Mouse (Mus musculus): Measurements from ENCODE around the gene Fgfr2.

The Fgfr2 gene

DNA sequence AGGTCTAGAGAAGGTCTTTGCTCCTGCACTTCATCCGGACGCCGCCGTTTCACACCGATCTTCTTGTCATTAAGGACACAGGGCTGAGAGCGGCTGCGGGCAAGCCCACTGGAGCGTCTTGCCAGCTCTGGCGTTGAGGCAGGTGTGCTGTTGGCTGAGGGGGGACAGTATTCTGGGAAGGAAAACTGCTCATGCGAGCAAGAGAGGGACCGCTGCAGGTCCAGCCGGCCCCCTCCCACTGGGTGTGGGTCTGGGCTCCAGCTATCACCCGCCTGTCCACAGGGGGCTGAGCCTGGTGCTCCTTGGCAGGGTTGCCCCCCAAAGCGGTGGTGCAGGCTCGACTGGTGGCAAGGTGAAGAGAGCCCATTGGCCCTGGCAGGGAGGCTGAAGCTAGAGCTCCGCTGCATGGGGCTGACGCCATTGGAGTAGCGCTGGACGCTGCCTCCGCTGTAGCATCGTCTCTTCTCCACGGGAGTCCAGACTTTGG lies 363.7 kb downstream of the Fgfr2 start:
- in situ Hi-C loops (cut with MboI; ENCODE audit: unreplicated experiment in 2 of 2): loop anchor here (25.0 kb wide), 2 partner anchors 228 to 878 kb away; partner anchors contain the start of gene Edrf1 (in 1 of the 2)

DNA sequence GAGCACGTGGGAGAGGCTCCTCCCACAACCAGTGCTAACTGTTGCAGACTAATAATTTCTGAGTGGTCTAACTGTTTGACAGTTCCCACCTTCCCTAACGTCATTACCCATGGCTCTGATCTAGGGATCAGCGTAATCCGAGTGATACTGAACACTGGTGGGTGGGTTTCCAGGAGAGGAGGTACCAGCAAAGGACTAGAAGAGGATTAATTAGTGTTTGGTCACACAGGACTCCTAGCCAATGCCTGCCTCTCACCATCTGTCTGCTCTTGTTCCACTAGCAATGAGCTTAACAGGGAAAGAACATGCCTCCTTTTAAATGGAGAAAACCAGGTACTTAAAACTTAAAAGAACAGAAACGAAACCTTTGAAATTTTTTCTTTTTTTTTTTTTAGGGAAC lies 364.3 kb downstream of the Fgfr2 start:
- in situ Hi-C loops (cut with MboI; ENCODE audit: unreplicated experiment in 2 of 2): loop anchor here (25.0 kb wide), 2 partner anchors 228 to 878 kb away; partner anchors contain the start of gene Edrf1 (in 1 of the 2)

DNA sequence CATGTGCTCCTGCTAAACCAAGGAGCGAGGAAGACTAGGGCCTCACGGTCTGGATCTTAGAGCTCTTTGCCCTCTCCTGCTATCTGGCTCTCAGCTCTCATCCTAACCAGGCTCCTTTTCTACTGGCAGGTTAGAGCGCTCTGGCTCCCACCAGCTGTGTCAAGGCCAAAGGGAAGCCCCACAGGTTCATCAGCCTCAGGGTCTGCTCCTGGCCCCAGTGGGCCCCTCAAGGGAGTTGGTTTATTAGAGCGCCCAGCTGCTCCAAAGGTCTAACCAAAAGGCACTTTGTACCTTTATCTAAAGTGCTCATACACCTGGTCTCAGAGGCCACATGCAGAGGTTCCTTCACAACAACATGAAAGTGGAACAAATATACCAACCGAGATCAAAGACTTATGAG lies 366.8 kb downstream of the Fgfr2 start:
- in situ Hi-C loops (cut with MboI; ENCODE audit: unreplicated experiment in 2 of 2): loop anchor here (25.0 kb wide), 2 partner anchors 231 to 881 kb away; partner anchors contain the start of gene Edrf1 (in 1 of the 2)

DNA sequence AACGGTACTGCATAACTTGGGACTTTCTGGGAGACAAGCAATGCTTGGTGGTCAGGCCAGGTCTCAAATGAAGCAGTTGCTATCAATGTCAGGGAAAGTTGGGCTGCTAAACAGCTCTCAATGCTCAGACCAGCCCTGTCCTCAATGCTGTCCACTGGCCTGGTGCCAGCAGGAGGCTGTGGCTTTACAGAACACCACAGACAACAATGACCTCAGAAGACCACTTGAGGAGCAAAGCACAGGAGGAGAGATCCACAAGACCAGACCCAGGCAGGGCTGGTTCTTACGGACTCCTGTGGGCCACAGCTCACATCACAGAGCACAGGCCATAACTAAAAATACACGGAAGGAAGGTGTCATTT lies 368.8 kb downstream of the Fgfr2 start:
- in situ Hi-C loops (cut with MboI; ENCODE audit: unreplicated experiment in 2 of 2): loop anchor here (25.0 kb wide), 2 partner anchors 233 to 883 kb away; partner anchors contain the start of gene Edrf1 (in 1 of the 2)

DNA sequence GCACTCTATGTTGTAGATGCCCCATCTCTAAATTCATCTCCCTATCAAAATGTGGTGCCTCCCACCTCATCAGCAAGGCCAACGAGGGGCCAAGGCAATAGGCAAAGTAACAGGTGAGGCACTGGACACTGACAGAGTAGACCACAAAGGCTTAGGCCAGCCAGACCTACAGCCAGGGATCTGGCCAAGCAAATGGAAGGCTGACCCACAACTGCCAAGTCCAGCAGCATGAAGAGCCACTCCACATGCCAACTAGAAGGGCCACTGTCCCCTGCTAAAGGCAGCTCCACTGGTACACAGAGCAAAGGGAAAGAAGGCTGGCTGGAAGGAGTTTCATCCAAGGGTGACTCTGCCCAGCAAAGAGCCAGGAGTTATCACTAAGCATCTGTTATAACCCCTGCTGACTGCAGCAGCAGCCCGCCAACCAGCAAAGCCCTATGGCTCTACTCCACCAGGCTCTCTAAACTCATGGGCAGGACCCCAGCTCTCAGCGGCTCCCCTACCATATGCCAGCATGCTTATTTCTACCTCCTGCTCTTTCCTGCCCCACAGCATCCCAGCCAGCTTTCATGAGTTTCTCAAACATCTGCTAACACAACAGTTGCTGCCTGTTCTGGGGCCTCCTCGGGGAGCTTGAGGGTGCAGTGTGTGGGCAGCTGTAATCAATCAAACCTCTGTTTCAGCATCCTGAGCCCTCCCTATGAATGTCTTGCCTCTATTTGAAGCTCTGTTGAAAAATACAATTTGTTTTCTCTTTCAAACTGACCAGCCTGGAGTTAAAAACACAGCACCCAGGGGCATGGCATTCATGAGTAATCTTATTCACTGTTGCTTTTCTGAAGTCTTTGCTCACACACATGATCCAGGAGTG lies 369.4 kb downstream of the Fgfr2 start:
- in situ Hi-C loops (cut with MboI; ENCODE audit: unreplicated experiment in 2 of 2): loop anchor here (25.0 kb wide), 2 partner anchors 234 to 884 kb away; partner anchors contain the start of gene Edrf1 (in 1 of the 2)

DNA sequence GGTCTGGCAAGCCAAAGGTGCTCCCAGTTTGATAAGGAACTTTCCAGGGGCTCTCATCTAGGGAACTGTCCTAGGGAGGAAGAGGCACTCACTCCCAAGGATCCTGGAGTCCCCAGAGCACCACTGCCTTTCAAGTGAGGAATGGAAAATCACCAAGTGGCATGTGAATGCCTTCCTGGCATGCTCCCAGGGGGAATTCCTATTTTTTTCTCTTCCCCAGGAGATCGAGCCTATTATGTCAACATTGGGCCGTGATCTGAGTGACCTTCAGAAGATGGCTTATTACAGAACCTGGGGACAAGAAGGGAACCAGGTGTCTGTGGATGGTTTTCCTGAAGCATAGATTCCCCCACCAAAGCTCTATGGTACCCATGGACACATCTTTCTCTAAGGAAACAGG lies 371.4 kb downstream of the Fgfr2 start:
- in situ Hi-C loops (cut with MboI; ENCODE audit: unreplicated experiment in 2 of 2): loop anchor here (25.0 kb wide), 2 partner anchors 236 to 886 kb away; partner anchors contain the start of gene Edrf1 (in 1 of the 2)

DNA sequence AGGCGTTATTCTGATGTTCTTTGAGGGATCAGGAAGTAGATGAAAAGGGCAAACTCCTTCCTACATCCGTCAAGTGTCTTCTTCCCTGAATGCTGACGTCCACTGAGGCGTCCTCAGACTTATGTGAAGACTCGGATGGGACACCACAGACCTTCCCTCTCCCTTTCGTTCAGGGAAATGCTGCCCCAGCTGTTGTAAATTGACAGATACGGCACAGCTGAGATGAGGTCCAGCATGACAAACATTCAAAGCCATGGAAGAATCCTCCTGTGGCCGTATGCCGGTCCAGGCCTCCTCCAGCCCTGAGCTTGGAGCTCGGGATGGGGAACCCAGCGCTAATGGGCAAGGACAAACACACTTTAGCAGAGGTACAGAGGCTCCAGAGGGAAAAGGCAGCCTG lies 373.6 kb downstream of the Fgfr2 start:
- in situ Hi-C loops (cut with MboI; ENCODE audit: unreplicated experiment in 2 of 2): loop anchor here in 1 of 2 experiments (5.0 kb wide), 1 partner anchor 58 kb away; no protein-coding TSS in a partner anchor

DNA sequence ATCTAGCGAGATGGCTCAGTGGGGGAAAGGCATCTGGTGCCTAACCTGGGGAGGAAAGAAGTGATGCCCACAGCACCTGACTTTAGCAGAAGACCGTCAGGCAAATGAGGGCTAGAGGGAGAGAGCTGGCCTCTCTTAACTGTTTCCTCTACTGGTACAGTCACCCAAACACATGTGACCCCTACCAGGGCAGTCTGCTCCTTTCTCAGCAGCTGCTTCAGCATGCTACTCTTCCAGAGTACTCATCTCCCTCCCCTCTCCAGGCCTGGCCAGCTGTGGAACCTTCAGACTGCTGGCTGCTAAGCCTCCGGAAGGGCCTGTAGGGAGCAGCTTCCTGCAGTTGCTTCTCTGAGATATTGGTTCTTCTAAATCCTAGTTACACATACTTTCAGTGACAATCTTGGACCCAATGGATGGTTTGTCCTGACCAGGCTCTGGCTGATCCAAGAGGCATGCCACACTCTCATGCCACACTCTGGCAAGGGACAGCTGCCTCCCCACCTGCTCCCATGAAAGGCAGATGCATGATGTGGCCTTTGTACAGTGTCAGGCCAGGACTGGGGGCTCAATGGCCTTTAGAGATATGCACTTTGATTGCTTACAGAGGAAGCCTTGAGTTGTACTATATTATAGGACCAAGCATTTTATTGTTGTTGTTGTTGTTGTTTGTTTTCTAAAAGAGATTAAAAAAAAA lies 374.9 kb downstream of the Fgfr2 start:
- in situ Hi-C loops (cut with MboI; ENCODE audit: unreplicated experiment in 2 of 2): loop anchor here in 1 of 2 experiments (5.0 kb wide), 1 partner anchor 59 kb away; no protein-coding TSS in a partner anchor

DNA sequence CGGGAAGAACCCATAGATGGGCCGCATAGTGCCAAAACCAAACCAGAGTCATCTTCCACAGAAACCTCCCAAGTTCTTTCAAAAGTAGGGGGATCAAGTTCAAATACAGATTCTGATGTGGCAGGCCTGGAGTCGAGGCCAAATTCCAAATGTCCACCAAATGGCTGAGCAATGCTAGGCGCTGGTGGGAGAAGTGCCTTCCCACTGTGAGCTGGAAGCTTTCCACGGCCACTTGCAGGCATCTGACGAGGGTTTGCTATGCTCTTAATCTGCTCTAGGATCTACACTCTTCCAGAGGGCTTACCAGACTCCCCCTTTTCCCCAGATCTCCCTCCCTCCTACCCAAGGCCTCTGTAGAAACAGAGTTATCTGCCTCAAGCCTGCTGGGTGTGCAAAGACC lies 376.1 kb downstream of the Fgfr2 start:
- in situ Hi-C loops (cut with MboI; ENCODE audit: unreplicated experiment in 2 of 2): loop anchor here in 1 of 2 experiments (5.0 kb wide), 1 partner anchor 60 kb away; no protein-coding TSS in a partner anchor

DNA sequence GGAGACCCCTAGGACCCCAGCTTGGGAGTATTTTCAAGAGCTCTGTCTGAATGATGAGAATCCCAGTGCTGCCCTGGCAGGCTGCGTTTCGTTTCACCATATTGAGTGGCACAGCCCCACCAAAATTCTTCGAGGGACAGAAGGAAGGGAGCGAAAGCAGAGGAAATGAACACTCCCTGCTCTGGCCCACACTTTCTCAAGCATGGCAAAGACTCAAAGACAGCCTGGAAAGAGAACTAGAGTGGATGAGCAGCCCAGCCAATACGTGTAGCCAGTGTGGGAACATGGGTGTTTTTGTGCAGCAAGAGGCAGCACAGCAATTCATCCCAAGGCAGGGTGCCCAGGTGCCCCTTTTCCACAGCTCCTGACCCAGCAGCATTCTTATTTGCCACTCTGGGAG lies 380.2 kb downstream of the Fgfr2 start:
- in situ Hi-C loops (cut with MboI; ENCODE audit: unreplicated experiment in 2 of 2): no loop called here

DNA sequence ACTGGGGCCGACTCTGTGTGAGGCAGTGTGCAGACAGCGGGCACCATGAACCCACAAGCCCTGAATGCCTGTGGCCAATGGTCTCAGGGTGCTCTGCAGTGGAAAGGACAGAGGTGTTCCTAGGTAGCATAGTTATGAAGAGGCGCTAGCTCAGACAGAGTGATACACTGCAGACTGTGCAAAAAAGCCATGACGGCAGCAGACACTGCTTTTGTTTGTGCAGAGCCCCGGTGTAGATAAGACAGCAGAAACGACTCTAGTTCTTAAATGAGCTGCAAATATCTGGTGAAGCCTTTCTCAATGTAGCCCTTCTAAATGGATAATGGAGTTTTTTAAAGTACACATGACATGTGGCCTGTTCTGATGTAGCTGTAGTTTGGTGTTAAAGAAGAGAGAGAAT lies 383.3 kb downstream of the Fgfr2 start:
- in situ Hi-C loops (cut with MboI; ENCODE audit: unreplicated experiment in 2 of 2): loop anchor here (5.0 to 10.0 kb wide), 2 partner anchors 43 to 65 kb away; no protein-coding TSS in a partner anchor

DNA sequence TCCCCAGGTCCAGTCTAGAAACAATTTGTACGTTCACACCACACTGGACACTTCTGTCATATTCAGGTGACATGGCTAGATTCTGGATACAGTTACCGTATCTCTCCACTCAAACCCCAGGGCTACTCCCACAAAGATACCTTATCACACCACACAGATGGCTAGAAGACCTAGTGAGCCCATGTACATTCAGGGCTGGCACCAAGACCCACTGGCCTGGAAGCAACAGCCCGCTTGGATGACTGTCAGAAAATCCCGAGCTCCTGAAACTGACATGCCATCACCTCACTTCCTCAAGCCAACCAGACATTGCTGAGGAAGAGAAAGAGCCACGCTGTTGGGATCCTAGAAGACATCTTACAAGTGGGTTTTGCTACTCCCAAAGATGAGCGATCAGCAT lies 384.3 kb downstream of the Fgfr2 start:
- in situ Hi-C loops (cut with MboI; ENCODE audit: unreplicated experiment in 2 of 2): loop anchor here (5.0 to 10.0 kb wide), 2 partner anchors 42 to 64 kb away; no protein-coding TSS in a partner anchor

DNA sequence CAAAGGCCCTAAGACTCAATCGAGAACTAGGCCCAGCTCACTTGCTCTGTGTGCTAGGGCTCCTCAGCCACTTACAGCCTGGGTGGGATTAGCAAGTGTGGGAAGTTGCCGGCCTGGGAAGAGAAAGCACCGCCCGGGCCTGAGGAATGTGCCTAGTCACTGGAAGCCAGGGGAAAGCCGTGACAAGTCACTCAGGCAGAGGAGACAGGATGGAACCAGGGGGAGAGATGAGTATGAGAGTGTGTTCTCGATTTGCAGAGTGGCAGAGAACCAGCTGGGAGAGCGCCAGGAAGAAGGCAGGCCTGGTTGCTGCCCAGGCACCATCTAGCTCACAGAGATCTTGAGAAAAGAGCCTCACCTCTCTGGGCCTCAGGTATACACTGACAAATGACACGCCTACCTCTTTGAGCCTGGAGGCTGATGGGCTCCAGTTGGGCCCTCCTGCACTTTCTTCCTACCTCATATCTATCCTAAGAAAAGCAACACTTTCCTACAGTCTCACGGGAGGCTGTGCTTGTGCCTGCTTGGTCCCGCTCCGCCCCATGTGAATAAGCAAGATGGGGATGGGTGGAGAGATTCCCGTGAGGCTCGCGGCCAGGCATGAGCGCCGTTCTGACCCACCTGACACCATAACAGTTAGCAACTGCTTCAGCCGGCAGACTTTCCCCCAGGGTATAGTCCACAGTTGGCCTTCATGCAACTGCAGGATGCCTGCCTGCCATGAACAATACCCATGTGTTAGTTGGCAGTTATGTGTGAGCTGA lies 386.9 kb downstream of the Fgfr2 start:
- in situ Hi-C loops (cut with MboI; ENCODE audit: unreplicated experiment in 2 of 2): loop anchor here (5.0 to 10.0 kb wide), 2 partner anchors 39 to 61 kb away; no protein-coding TSS in a partner anchor

DNA sequence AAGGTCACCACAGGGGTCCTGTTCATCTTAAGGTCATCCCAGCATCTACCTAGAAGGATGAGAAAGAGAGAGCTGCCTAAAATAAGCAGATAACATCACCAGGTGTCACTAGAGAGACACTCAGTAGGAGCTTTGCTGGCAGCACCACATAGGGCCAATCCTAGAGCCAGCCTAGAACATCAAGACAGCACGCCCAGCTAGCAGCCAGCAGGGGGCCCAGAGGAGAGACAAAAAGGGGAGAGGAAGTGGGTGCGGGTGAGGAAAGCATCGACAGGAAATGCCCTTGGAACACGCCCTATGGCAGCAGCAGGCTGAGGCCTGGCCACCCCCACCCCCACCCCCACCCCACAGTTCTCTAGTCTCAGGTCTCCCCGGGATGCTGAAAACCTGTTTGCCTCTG lies 388.0 kb downstream of the Fgfr2 start:
- in situ Hi-C loops (cut with MboI; ENCODE audit: unreplicated experiment in 2 of 2): loop anchor here (5.0 to 10.0 kb wide), 2 partner anchors 38 to 60 kb away; no protein-coding TSS in a partner anchor

DNA sequence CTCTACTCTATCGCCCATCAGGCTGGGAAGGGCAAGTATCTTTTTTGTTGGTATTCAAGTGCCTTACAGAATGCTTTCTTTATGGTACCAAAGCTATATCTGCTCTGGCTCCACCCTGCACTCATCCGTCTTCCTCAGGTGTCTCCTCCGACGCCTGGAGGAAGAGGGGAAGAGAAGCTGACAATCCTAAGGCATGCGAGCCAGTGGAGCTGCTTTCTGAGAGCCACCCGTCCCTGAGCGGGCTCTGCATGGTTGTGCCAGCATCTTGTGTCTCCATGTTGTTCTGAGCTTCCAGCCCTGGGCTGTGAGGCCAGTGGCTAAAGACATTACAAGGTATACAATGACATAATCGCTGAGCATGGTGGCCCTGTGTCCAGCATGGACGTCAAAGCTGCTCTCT lies 388.9 kb downstream of the Fgfr2 start:
- in situ Hi-C loops (cut with MboI; ENCODE audit: unreplicated experiment in 2 of 2): loop anchor here in 1 of 2 experiments (10.0 kb wide), 1 partner anchor 59 kb away; no protein-coding TSS in a partner anchor

DNA sequence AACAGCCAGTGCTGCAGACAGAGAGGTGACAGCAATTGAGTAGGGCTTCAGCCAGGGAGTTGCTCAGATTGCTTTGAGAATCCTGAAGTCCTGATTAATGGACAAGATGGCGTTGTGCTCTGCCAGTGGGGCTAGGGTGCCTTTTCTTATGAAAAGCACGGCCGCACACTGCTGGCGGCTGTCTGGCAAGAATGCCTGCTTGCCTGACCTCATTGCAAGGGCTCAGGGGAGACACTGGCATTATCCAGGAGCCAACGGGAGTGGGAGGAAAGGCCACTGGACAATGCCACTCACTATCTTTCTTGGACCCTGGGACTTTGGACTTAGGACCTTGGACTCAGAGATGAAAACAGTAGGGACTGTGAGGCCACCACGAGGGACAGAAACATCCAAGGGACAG lies 389.6 kb downstream of the Fgfr2 start:
- in situ Hi-C loops (cut with MboI; ENCODE audit: unreplicated experiment in 2 of 2): loop anchor here in 1 of 2 experiments (10.0 kb wide), 1 partner anchor 59 kb away; no protein-coding TSS in a partner anchor

DNA sequence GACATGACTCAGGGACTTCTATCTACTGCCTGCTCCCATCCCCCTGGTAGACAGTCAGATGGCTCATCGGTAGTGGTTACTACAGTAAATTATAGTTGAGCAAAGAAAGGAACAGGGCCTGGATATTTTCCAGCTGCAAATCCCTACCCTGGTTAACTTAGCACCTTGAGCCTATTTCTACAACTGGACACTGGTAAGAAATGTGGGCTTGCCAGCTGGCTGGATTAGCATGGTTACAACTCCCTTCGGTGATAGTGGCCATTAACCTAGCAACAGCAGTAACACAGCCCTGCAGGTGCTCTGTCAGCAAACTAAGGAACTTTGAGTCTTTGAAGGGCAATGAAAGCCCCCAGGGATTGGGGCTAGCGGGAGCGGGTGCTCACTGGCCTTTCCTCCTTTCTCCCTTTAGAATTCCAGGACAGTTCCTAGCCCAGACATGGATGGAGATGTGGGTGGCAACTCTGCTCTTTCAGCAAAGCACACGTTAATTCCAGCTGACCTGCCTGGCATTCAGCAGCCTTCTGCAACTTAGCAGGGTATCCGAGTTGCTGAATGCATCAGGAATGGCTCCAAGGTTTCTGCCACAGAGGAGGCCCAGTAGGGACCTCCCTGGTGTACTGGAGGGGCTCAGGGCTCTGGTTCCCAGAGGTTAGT lies 390.9 kb downstream of the Fgfr2 start:
- in situ Hi-C loops (cut with MboI; ENCODE audit: unreplicated experiment in 2 of 2): loop anchor here in 1 of 2 experiments (10.0 kb wide), 1 partner anchor 57 kb away; no protein-coding TSS in a partner anchor

DNA sequence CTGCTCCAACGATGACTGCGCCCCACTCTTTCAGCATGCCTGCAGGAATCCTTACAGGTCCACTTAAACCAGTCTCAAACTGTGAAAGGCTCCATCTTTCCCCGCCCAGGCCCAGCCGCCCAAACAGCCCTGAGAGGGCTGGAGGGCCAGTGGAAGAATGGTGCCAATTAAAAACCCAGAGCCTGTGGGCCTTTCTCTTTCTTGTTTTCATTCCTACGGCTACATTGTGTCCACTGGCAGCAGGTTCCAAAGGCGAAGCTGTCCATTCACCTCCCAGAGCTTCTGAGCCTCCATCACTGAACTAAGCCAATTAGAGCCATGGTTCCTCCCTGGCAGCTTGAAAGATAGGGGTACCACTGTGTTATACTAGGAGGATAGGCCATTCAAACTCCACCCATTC lies 391.6 kb downstream of the Fgfr2 start:
- in situ Hi-C loops (cut with MboI; ENCODE audit: unreplicated experiment in 2 of 2): loop anchor here in 1 of 2 experiments (10.0 kb wide), 1 partner anchor 57 kb away; no protein-coding TSS in a partner anchor

DNA sequence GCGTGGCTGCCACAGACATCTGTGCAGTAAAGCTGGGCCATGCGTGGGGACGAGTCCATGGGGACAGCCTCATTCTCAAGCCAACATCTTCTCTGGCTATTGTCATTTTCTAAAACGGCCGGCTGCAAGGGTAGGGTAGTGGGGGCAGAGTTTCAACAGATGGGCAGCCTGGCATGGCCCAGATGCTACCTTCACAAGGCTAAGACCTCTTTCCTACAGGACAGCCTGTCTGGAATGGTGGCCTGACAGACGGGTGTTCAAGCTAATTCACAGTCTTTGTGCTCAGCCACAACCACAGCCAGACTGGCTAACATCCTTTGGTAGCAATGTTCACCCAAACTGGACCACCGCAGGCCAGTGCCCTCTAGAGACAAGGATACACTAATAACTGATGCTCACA lies 392.6 kb downstream of the Fgfr2 start:
- in situ Hi-C loops (cut with MboI; ENCODE audit: unreplicated experiment in 2 of 2): loop anchor here in 1 of 2 experiments (10.0 kb wide), 1 partner anchor 56 kb away; no protein-coding TSS in a partner anchor
